Mouse (Mus musculus): Measurements from ENCODE around the gene Mettl16.

DNA sequence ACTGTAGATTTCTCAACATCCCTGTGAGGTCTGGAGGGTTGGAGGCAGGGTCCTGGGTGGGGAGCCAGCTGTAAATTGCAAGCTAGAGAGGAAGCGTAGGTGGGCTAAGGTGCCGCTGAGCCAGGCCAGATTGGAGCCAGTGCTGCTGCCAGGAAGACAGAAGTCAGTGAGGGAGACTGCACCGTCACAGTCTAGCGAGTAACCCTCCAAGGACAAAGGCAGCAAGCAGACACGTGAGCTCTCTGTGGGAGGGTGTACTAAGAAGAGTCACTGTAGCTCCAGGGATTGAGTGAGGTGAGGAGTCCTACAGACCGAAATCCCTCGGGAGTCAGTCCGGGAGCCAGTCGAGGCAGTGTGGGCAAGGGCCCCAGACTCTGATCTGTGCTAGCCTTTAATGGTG, 70.7 kb downstream of the Mettl16 start:
- TF ChIP-seq EP300 (optimal IDR thresholded peaks at IDR 0.05) (no peak), CTCF (IDR thresholded peaks at IDR 0.05; ENCODE audit: low read depth) (no peak)

All from stomach, postnatal 0 days (tissue).